Mouse (Mus musculus) monocyte, adult 2 months (primary cell): ENCODE results near the gene Hspa1l.
"Not testable (repeated sequence)": the region's sequence is repeated elsewhere in the genome, so short reads cannot be mapped to it uniquely, and the experiment has no call there.

ENCODE experiments used
- DNase-seq, 2 experiments: peaks; one replicate each; pipeline ENCODE4 v3.0.0; 2022; ENCODE audit warnings: low spot score in 2 of 2, low read depth in 1 of 2

Hspa1l gene

GRCm38 (mm10) chr17:34972069-34972749 is at the start of gene Hspa1l, which contains the start of gene Hspa1a:
Gene Hspa1l (plus strand): TSS chr17:34972703.
Gene Hspa1a (minus strand): TSS chr17:34972156.
- DNase-seq, result peak; percentile 83 to 84

- DNase-seq, result no peak
Observed at GRCm38 (mm10) chr17:34922939-34923338, 49.6 kb upstream of the Hspa1l start.

GRCm38 (mm10) chr17:34924258-34924657 is 48.2 kb upstream of the Hspa1l start:
- DNase-seq, result no peak

GRCm38 (mm10) chr17:34927306-34928019 is 45.0 kb upstream of the Hspa1l start:
- DNase-seq, result no peak

- no peak for DNase-seq
Observed at GRCm38 (mm10) chr17:34928841-34929240, 43.7 kb upstream of the Hspa1l start.

- DNase-seq, result peak; percentile 94
Observed at GRCm38 (mm10) chr17:34931061-34931734, 41.3 kb upstream of the Hspa1l start, which contains the start of gene Neu1. Gene Neu1 (plus strand): TSS chr17:34931253.

- DNase-seq, result no peak
Observed at GRCm38 (mm10) chr17:34931735-34932098, 40.8 kb upstream of the Hspa1l start.

- no peak for DNase-seq
Observed at GRCm38 (mm10) chr17:34932287-34932686, 40.2 kb upstream of the Hspa1l start.

GRCm38 (mm10) chr17:34934031-34934430 is 38.5 kb upstream of the Hspa1l start:
- no peak for DNase-seq

GRCm38 (mm10) chr17:34934830-34935229 is 37.7 kb upstream of the Hspa1l start:
- peak in 1 of 2 experiments; percentile 36 for DNase-seq

- no peak for DNase-seq
Observed at GRCm38 (mm10) chr17:34937960-34938505, 34.5 kb upstream of the Hspa1l start.

GRCm38 (mm10) chr17:34941344-34942041 is 31.0 kb upstream of the Hspa1l start:
- DNase-seq, result no peak

- no peak for DNase-seq
Observed at GRCm38 (mm10) chr17:34943128-34943815, 29.2 kb upstream of the Hspa1l start.

- DNase-seq, result no peak
Observed at GRCm38 (mm10) chr17:34944362-34944761, 28.1 kb upstream of the Hspa1l start.

- DNase-seq, result no peak
Observed at GRCm38 (mm10) chr17:34946486-34947140, 25.9 kb upstream of the Hspa1l start.

- no peak for DNase-seq
Observed at GRCm38 (mm10) chr17:34947606-34948005, 24.9 kb upstream of the Hspa1l start.

GRCm38 (mm10) chr17:34948721-34949552 is 23.6 kb upstream of the Hspa1l start:
- not testable (repeated sequence) for DNase-seq

GRCm38 (mm10) chr17:34949553-34949969 is 22.9 kb upstream of the Hspa1l start:
- no peak for DNase-seq
